Mouse (Mus musculus) myocyte (in vitro differentiated cells): ENCODE data around the gene Rab11a. TPM values are rescaled to one million over a fixed set of nuclear protein-coding genes. Genes with fewer than 3 reads are reported as not detected.

ENCODE experiments used
- H3K27me3 ChIP-seq: one replicate; pipeline ENCODE4 v1.6.1; 2011; ENCODE audit not compliant: control insufficient read depth, insufficient read depth, insufficient read length
- H3K36me3 ChIP-seq: one replicate; pipeline ENCODE4 v1.6.1; 2011; ENCODE audit not compliant: control insufficient read depth, insufficient read depth
- H3K4me2 ChIP-seq: one replicate; pipeline ENCODE4 v1.6.1; 2011; ENCODE audit warnings: low read depth, control low read depth
- H3K4me3 ChIP-seq: one replicate; pipeline ENCODE4 v1.5.1; 2011; ENCODE audit warnings: mild to moderate bottlenecking, control low read depth, moderate library complexity
- H3K79me2 ChIP-seq: one replicate; pipeline ENCODE4 v1.6.1; 2011; ENCODE audit not compliant: control insufficient read depth, insufficient read depth
- H3ac ChIP-seq: one replicate; pipeline ENCODE4 v1.6.1; 2011; ENCODE audit not compliant: control insufficient read depth, insufficient read length
- CEBPB ChIP-seq: IDR thresholded peaks from 2 replicates; pipeline ENCODE4 v1.6.1; 2011; ENCODE audit warnings: mild to moderate bottlenecking, moderate library complexity; ENCODE audit not compliant: poor library complexity, insufficient read depth, severe bottlenecking
- E2F4 ChIP-seq: IDR thresholded peaks from one replicate; pipeline ENCODE4 v1.6.1; 2011; ENCODE audit warnings: mild to moderate bottlenecking, control low read depth, moderate library complexity; ENCODE audit not compliant: insufficient read depth
- MAX ChIP-seq: IDR thresholded peaks from one replicate; pipeline ENCODE4 v1.6.1; 2011; ENCODE audit warnings: low read depth, mild to moderate bottlenecking, control low read depth
- MYOD1 ChIP-seq, 3 experiments: IDR thresholded peaks; one replicate each; pipeline ENCODE4 v1.6.1; 2011; ENCODE audit warnings: control low read depth in 2 of 3, low read depth in 2 of 3, mild to moderate bottlenecking in 2 of 3, moderate library complexity in 1 of 3; ENCODE audit not compliant: insufficient read length in 2 of 3, control insufficient read depth in 1 of 3
- MYOG ChIP-seq, 3 experiments: IDR thresholded peaks; one replicate each; pipeline ENCODE4 v1.6.1; 2011; ENCODE audit warnings: control low read depth in 2 of 3, low read depth in 2 of 3, mild to moderate bottlenecking in 2 of 3; ENCODE audit not compliant: insufficient read length in 2 of 3, control insufficient read depth in 1 of 3, insufficient read depth in 1 of 3
- POLR2A ChIP-seq: IDR thresholded peaks from one replicate; pipeline ENCODE4 v1.6.1; 2011; ENCODE audit warnings: low read depth, mild to moderate bottlenecking, control low read depth, moderate library complexity; ENCODE audit not compliant: insufficient read length
- POLR2AphosphoS2 ChIP-seq: IDR thresholded peaks from one replicate; pipeline ENCODE4 v1.6.1; 2011; ENCODE audit warnings: low read depth, control low read depth; ENCODE audit not compliant: insufficient read length
- REST ChIP-seq: IDR thresholded peaks from one replicate; pipeline ENCODE4 v1.6.1; 2011; ENCODE audit warnings: mild to moderate bottlenecking, control low read depth, moderate library complexity; ENCODE audit not compliant: insufficient read depth, insufficient read length
- SRF ChIP-seq: IDR thresholded peaks from one replicate; pipeline ENCODE4 v1.6.1; 2011; ENCODE audit warnings: low read depth; ENCODE audit not compliant: control insufficient read depth, insufficient read length
- TCF12 ChIP-seq: IDR thresholded peaks from one replicate; pipeline ENCODE4 v1.6.1; 2011; ENCODE audit warnings: mild to moderate bottlenecking, control low read depth; ENCODE audit not compliant: poor library complexity, insufficient read depth, severe bottlenecking
- TCF3 ChIP-seq: IDR thresholded peaks from one replicate; pipeline ENCODE4 v1.6.1; 2011; ENCODE audit warnings: low read depth, control low read depth; ENCODE audit not compliant: insufficient read length
- USF1 ChIP-seq: IDR thresholded peaks from one replicate; pipeline ENCODE4 v1.6.1; 2011; ENCODE audit warnings: low read depth, mild to moderate bottlenecking, control low read depth, moderate library complexity
- polyA plus RNA-seq: library from polyadenylated mRNA; unstranded; fragments of >200 nt; fragmentation: generic; extraction: Trizol; gene quantifications from one replicate; pipeline ENCODE4 v1.2.1, GENCODE M21; 2012; ENCODE audit warnings: missing spikeins

Gene Rab11a
- 150 TPM for polyA plus RNA-seq

GRCm38 (mm10) chr9:64737406-64738201 is at the start of gene Rab11a:
TSS of gene Rab11a (minus strand) at chr9:64737758.
- Histone ChIP-seq H3K36me3 (no peaks in the 10 kb centered on the region), H3K27me3 (no peaks in the 10 kb centered on the region), H3K4me3 (peak within 1 kb of the TSS; percentile 89), H3K79me2 (peaks cover 32% of the 10 kb centered on the region), H3K4me2 (peak within 1 kb of the TSS; percentile 87), H3ac (peak within 1 kb of the TSS; percentile 41)
- TF ChIP-seq POLR2AphosphoS2 (peak; percentile 90), USF1 (no peak), TCF12 (no peak), CEBPB (no peak), MAX (no peak), SRF (no peak), TCF3 (no peak), MYOG (IDR thresholded peaks at IDR 0.05; ENCODE audit: control insufficient read depth in 1 of 3, insufficient read depth in 1 of 3, insufficient read length in 2 of 3, low read depth in 2 of 3) (peak in 1 of 3 experiments; percentile 38), POLR2A (peak; percentile 88), REST (no peak), E2F4 (no peak), MYOD1 (IDR thresholded peaks at IDR 0.05; ENCODE audit: control insufficient read depth in 1 of 3, insufficient read length in 2 of 3, low read depth in 2 of 3) (peak in 1 of 3 experiments; percentile 61)

GRCm38 (mm10) chr9:64786216-64786905 is 48.8 kb upstream of the Rab11a start:
- TF ChIP-seq POLR2A (no peak), SRF (no peak)

GRCm38 (mm10) chr9:64784841-64785240 is 47.3 kb upstream of the Rab11a start:
- Histone ChIP-seq H3ac (no peak overlapping the region), H3K4me2 (no peak overlapping the region), H3K4me3 (no peak overlapping the region), H3K79me2 (no peaks in the 10 kb centered on the region), H3K27me3 (no peaks in the 10 kb centered on the region), H3K36me3 (no peaks in the 10 kb centered on the region)
- no peak for TF ChIP-seq E2F4
- TF ChIP-seq MYOD1 (IDR thresholded peaks at IDR 0.05; ENCODE audit: control insufficient read depth in 1 of 3, insufficient read length in 2 of 3, low read depth in 2 of 3): no peak
- no peak for TF ChIP-seq MAX

More at GRCm38 (mm10) chr9:64786216-64786905, 48.8 kb upstream of the Rab11a start:
- no peak overlapping the region for H3K4me3 ChIP-seq
- H3K79me2 ChIP-seq: no peaks in the 10 kb centered on the region
- no peaks in the 10 kb centered on the region for H3K27me3 ChIP-seq
- no peak overlapping the region for H3ac ChIP-seq
- no peak overlapping the region for H3K4me2 ChIP-seq
- H3K36me3 ChIP-seq: no peaks in the 10 kb centered on the region

- Histone ChIP-seq H3K4me3 (no peak overlapping the region), H3ac (no peak overlapping the region), H3K4me2 (no peak overlapping the region), H3K36me3 (no peaks in the 10 kb centered on the region), H3K79me2 (no peaks in the 10 kb centered on the region), H3K27me3 (no peaks in the 10 kb centered on the region)
- no peak for TF ChIP-seq POLR2A
- no peak for TF ChIP-seq CEBPB
- TF ChIP-seq SRF: no peak
- no peak for TF ChIP-seq TCF3
These were observed 46.0 kb upstream of the Rab11a start for GRCm38 (mm10) chr9:64783511-64783910.

GRCm38 (mm10) chr9:64779628-64780027 is 42.1 kb upstream of the Rab11a start:
- no peaks in the 10 kb centered on the region for H3K27me3 ChIP-seq
- no peak for TF ChIP-seq E2F4
- no peak for TF ChIP-seq POLR2A
- TF ChIP-seq CEBPB: no peak
- TF ChIP-seq MYOD1 (IDR thresholded peaks at IDR 0.05; ENCODE audit: control insufficient read depth in 1 of 3, insufficient read length in 2 of 3, low read depth in 2 of 3): no peak
- TF ChIP-seq USF1: no peak
- no peak for TF ChIP-seq TCF12
- no peak for TF ChIP-seq MYOG (IDR thresholded peaks at IDR 0.05; ENCODE audit: control insufficient read depth in 1 of 3, insufficient read depth in 1 of 3, insufficient read length in 2 of 3, low read depth in 2 of 3)
- TF ChIP-seq SRF: no peak
- no peak for TF ChIP-seq MAX
- H3K79me2 ChIP-seq: no peaks in the 10 kb centered on the region
- no peak overlapping the region for H3K4me2 ChIP-seq
- H3K4me3 ChIP-seq: no peak overlapping the region
- H3ac ChIP-seq: no peak overlapping the region
- no peaks in the 10 kb centered on the region for H3K36me3 ChIP-seq
